Mouse (Mus musculus) limb, embryonic 15.5 days (tissue): ENCODE data around the gene Brd3. TPM values are rescaled to one million over a fixed set of nuclear protein-coding genes. Genes with fewer than 3 reads are reported as not detected.
A peak's percentile ranks its signal among the peaks of the same experiment; 100 is the strongest.

ENCODE experiments used
- ATAC-seq: fragments of 200-750 bp; cut with Nextera tagmentation; 2 replicates; pipeline ENCODE4 v1.8.0; 2017; ENCODE audit warnings: low read depth, moderate TSS enrichment; ENCODE audit not compliant: insufficient number of reproducible peaks, low FRiP score, low TSS enrichment
- H3K27ac ChIP-seq: fragments of 300-500 bp; sonication (generic); 2 replicates; pipeline ENCODE4 v1.5.1; 2015; ENCODE audit warnings: moderate library complexity, mild to moderate bottlenecking, inconsistent platforms
- H3K27me3 ChIP-seq: fragments of 300-500 bp; sonication (generic); 2 replicates; pipeline ENCODE4 v1.6.1; 2015; ENCODE audit warnings: inconsistent platforms
- H3K36me3 ChIP-seq: fragments of 300-500 bp; sonication (generic); 2 replicates; pipeline ENCODE4 v1.6.1; 2015; ENCODE audit warnings: inconsistent platforms
- H3K4me1 ChIP-seq: fragments of 300-500 bp; sonication (generic); 2 replicates; pipeline ENCODE4 v1.6.1; 2015; ENCODE audit warnings: inconsistent platforms
- H3K4me2 ChIP-seq: fragments of 300-500 bp; sonication (generic); 2 replicates; pipeline ENCODE4 v1.6.1; 2015; ENCODE audit warnings: mild to moderate bottlenecking, inconsistent platforms
- H3K4me3 ChIP-seq: fragments of 300-500 bp; sonication (generic); 2 replicates; pipeline ENCODE4 v1.5.1; 2015; ENCODE audit warnings: mild to moderate bottlenecking, inconsistent platforms
- H3K9ac ChIP-seq: fragments of 300-500 bp; sonication (generic); 2 replicates; pipeline ENCODE4 v1.6.1; 2015; ENCODE audit warnings: inconsistent platforms
- H3K9me3 ChIP-seq: fragments of 300-500 bp; sonication (generic); 2 replicates; pipeline ENCODE4 v1.6.1; 2016; ENCODE audit warnings: inconsistent platforms
- WGBS: fragments of 180-500 bp; shearing (Covaris S2); methylation state at CpG from one replicate; pipeline ENCODE4 v1.1.7; 2015; 5-methylcytosine and 5-hydroxymethylcytosine counted together
- polyA plus RNA-seq: library from polyadenylated mRNA; unstranded; fragments of >200 nt; fragmentation: Nextera tagmentation; extraction: Ambion mirVana; gene quantifications from 2 replicates; pipeline ENCODE4 v1.2.1, GENCODE M21; 2015

Brd3 gene
- polyA plus RNA-seq, 1 experiment from 2014 or later: 112 TPM

DNA sequence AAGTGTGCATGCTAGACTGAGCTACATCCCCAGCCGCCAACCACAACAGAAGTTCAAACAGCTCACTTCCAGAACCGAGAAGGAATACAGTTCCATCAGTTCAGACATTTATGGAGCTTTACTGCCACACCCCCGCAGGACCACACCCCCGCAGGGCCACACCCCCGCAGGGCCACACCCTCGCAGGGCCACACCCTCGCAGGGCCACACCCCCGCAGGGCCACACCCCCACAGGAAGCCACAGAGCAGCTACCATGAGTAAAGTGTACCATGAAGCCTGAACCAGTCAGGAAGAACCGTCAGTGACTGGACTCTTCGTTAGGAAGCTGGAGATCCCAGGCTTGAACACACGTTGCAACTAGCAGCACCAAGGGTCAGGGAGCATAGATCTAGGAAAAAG lies 69.2 kb downstream of the Brd3 start:
- no peak for ATAC-seq
- WGBS: 14% methylated on average over 11 of the region's 11 CpGs
- no peaks in the 10 kb centered on the region for H3K27me3 ChIP-seq
- H3K4me1 ChIP-seq: peaks cover 13% of the 10 kb centered on the region
- no peak overlapping the region for H3K4me3 ChIP-seq
- no peak overlapping the region for H3K9ac ChIP-seq
- H3K36me3 ChIP-seq: no peaks in the 10 kb centered on the region
- H3K27ac ChIP-seq: no peak overlapping the region
- no peak overlapping the region for H3K4me2 ChIP-seq
- H3K9me3 ChIP-seq: no peaks in the 10 kb centered on the region

DNA sequence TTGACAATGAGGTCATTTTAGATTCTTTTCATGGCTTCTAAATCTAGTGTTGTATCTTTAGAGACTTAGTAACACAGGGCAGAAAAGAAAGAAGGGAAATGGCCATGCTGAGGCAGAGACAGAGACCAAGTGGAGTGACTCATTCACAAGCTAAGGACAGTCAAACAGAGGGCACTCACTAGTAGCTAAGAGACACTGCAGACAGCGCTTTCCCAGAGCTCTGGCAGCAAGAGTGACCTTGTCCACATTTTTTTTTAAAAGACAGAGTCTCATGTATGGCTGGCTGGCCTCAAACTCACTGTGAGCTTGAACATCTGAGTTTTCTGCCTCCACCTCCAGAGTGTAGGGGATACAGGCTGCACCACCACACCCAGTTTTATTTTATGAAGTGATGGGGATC lies 69.6 kb downstream of the Brd3 start:
- no peak overlapping the region for H3K4me3 ChIP-seq
- H3K36me3 ChIP-seq: no peaks in the 10 kb centered on the region
- WGBS: 64% methylated on average over 1 of the region's 1 CpGs
- H3K4me2 ChIP-seq: no peak overlapping the region
- H3K4me1 ChIP-seq: peaks cover 9% of the 10 kb centered on the region
- no peak overlapping the region for H3K9ac ChIP-seq
- no peaks in the 10 kb centered on the region for H3K9me3 ChIP-seq
- ATAC-seq: no peak
- no peak overlapping the region for H3K27ac ChIP-seq
- no peaks in the 10 kb centered on the region for H3K27me3 ChIP-seq

DNA sequence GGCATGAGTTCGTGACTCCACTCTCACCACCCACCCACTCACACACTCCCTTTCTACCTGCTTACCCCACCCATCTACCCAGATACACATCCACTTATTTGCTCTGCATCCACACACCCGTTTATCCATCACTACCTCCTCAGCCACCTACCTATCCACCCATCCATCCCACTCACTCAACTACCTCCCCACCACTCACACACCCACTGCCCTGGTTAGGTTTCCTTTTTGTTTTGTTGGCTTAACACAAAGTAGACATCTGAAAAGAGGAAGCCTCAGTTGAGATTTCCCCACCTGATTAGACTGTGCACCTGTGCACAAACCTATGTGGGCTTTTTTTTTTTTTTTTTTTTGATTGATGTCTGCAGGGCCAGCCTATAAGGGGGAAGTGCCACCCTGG lies 74.9 kb downstream of the Brd3 start:
- no peak overlapping the region for H3K9ac ChIP-seq
- 76% methylated on average over 2 of the region's 2 CpGs for WGBS
- no peaks in the 10 kb centered on the region for H3K27me3 ChIP-seq
- no peak overlapping the region for H3K4me2 ChIP-seq
- no peak for ATAC-seq
- H3K9me3 ChIP-seq: no peaks in the 10 kb centered on the region
- H3K27ac ChIP-seq: no peak overlapping the region
- no peak overlapping the region for H3K4me3 ChIP-seq
- peaks cover 4% of the 10 kb centered on the region for H3K4me1 ChIP-seq
- no peaks in the 10 kb centered on the region for H3K36me3 ChIP-seq

DNA sequence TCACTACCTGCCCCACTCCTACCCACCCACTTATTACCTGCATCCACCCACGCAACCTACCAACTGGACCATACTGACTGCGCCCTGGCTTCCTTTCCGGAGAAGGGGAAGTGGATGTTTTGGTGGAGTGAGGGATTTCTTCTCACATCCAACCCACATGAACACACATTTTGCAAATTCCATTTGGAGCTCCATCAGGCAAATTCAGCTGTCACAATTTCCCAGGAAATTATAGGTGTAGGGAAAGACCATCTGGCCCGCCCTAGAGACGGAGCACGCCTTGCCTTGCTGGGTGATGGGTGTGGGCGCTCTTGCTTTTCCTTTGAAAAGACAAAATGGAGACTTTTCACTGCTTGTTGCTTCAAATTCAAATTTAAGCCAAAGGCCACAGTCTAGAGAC lies 76.8 kb downstream of the Brd3 start:
- H3K27me3 ChIP-seq: no peaks in the 10 kb centered on the region
- no peak overlapping the region for H3K9ac ChIP-seq
- WGBS: 87% methylated on average over 7 of the region's 7 CpGs

DNA sequence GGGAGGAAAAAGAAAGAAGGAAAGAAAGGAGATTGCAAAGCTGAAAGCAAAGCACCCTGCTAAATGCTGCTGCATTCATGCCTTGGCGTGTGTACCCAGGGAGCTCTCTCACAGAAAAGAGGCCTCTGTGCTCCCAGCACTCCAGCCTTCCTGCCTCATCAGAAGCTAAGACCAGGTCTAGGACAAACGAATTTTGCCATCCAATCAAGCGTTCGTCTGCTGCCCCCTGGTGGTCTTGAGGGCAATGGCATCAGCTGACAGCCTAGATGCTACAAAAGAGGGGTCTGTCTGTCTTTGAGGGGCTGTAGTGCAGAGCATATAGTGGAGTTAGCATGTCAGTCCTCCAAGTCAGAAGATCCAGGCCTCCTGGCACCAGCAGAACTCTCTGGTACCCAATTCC lies 79.4 kb downstream of the Brd3 start:
- H3K4me2 ChIP-seq: no peak overlapping the region
- no peak overlapping the region for H3K4me3 ChIP-seq
- no peaks in the 10 kb centered on the region for H3K36me3 ChIP-seq
- no peak overlapping the region for H3K9ac ChIP-seq
- H3K27ac ChIP-seq: peak overlapping the region; percentile 27; the same call in 1 of the 2 replicates
- no peaks in the 10 kb centered on the region for H3K9me3 ChIP-seq
- H3K27me3 ChIP-seq: no peaks in the 10 kb centered on the region
- no peak for ATAC-seq
- peaks cover 36% of the 10 kb centered on the region for H3K4me1 ChIP-seq
- 0% methylated on average over 4 of the region's 4 CpGs for WGBS

More for the DNA sequence above, 76.8 kb downstream of the Brd3 start:
- Histone ChIP-seq H3K4me2 (no peak overlapping the region), H3K27ac (no peak overlapping the region), H3K36me3 (no peaks in the 10 kb centered on the region), H3K4me1 (peaks cover 11% of the 10 kb centered on the region), H3K4me3 (no peak overlapping the region), H3K9me3 (no peaks in the 10 kb centered on the region)
- ATAC-seq: no peak

DNA sequence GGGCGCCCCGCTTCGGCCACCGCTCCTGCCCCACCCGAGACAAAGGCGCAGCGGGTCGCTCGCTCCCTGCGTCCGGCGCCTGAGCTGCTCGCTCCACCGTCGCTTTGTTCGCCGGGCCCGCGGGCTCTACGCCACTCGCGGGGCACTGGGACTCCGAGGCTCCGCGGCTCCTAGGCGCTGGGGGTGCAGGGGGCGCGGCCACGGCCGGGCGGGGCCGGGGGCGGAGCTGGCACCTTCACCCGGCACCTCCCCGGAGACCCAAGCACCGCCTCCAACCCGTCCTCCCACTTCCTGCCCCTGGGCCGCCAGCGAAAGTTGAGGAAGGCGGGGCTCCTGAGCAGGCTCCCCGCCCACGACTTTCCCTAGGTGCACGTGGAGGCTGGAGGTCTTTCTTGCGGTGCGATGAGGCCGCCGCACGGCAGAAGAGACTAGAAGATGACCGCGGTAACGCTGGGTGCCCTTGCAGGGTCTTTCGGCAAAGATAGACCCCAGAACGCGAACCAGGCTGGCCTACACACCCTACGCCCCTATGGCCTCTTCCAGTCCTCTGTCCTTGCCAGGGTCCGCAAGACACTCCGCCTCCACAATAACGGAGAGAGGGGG lies 80.5 kb downstream of the Brd3 start, which contains the start of gene Vav2:
Gene Vav2, minus strand, starts transcription at position 179 of the 603 bp plus-strand sequence.
- Histone ChIP-seq H3K4me3 (peak within 1 kb of the TSS; percentile 87), H3K27me3 (no peaks in the 10 kb centered on the region), H3K27ac (peak within 1 kb of the TSS; percentile 79), H3K4me1 (peaks cover 41% of the 10 kb centered on the region), H3K9me3 (no peaks in the 10 kb centered on the region), H3K4me2 (peak within 1 kb of the TSS; percentile 99), H3K36me3 (no peaks in the 10 kb centered on the region), H3K9ac (peak within 1 kb of the TSS; percentile 68)
- ATAC-seq: peak; percentile 92
- WGBS: 1% methylated on average over 57 of the region's 58 CpGs

DNA sequence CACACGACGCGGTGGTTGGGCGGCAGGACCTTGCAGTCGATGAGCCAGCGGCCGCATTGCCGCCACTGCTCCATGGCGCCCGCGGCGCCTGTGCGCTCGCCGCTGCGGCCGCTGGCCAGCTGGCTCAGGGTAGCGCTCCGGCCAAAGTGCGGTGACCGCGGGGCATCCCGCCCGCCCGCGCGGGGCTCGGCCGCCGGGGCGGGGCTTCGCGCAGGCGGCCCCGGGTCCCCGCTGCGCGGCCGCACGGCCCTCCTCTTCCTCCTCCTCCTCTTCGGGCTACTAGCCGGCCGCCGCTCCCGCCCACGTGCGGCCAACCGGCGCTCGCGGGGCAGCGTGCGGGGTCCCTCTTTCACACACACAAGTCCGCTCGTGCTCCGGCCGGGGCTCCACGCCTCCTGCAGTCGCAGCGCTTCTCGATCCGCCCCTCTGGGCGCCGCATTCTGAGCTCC lies 81.0 kb downstream of the Brd3 start:
- peak overlapping the region; percentile 79 for H3K27ac ChIP-seq
- WGBS: under 1% methylated on average over 47 of the region's 64 CpGs

DNA sequence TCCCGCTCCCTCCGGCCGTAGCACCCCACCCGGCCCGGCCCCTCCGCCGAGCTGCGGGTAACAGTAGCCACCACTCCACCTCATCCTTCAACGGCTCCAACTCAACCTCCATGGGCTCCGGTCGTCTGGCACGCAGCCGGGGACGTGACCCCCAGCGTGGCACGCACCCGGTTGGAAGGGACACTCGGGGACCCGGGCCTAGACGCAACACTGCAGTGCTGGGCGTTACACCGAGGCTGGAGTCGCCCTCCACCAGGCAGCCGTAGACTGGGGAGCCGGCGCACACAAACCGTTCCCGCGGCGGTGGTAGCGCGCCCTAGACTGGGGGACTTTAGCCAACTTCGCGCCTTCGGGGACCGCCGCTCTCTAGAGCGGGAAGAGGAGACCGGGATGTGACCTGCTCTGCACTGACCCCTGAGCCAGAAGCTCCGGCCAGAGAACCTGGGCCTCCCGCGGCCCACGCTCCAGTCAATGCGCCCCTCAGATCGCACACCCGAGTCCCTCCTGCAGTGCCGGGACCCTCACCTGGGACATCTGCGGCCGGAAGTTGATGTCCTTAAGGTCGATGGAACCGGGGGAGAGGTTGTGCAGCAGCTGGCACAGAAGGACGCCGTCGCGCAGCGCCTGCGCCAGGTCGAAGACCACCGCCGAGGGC lies 81.6 kb downstream of the Brd3 start:
- WGBS: under 1% methylated on average over 58 of the region's 60 CpGs
- H3K4me1 ChIP-seq: peaks cover 45% of the 10 kb centered on the region
- no peaks in the 10 kb centered on the region for H3K9me3 ChIP-seq
- peak overlapping the region; percentile 79 for H3K27ac ChIP-seq
- peak overlapping the region; percentile 99 for H3K4me2 ChIP-seq
- no peaks in the 10 kb centered on the region for H3K27me3 ChIP-seq
- H3K36me3 ChIP-seq: no peaks in the 10 kb centered on the region
- ATAC-seq: no peak
- peak overlapping the region; percentile 87 for H3K4me3 ChIP-seq
- peak overlapping the region; percentile 68 for H3K9ac ChIP-seq

More for the DNA sequence above, 81.0 kb downstream of the Brd3 start:
- ATAC-seq: peak; percentile 44
- peak overlapping the region; percentile 99 for H3K4me2 ChIP-seq
- peak overlapping the region; percentile 68 for H3K9ac ChIP-seq
- H3K27me3 ChIP-seq: no peaks in the 10 kb centered on the region
- peaks cover 45% of the 10 kb centered on the region for H3K4me1 ChIP-seq
- H3K36me3 ChIP-seq: no peaks in the 10 kb centered on the region
- peak overlapping the region; percentile 87 for H3K4me3 ChIP-seq
- H3K9me3 ChIP-seq: no peaks in the 10 kb centered on the region

DNA sequence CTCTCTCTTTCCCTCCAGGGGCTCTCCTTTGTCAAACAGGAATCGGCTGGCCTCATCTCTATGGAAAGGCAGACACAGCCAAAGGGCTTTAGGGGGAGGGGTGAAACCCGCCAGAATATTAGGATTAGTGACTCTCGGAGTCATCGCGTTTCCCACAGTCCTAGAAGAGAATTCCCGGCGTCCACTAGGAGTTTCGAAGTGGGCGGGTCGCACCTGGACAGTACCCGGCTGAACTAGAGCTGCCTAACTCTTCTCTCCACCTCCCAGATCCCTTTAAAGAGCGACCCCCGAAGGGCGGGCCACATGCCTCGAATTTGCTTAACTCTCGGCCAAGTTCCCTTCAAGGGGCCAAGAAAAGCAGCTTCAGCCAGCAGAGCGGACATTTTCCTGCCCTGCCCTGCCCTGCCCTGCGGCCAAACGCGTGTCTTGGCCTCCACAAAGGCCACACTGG lies 82.3 kb downstream of the Brd3 start:
- peak overlapping the region; percentile 99 for H3K4me2 ChIP-seq
- H3K4me3 ChIP-seq: peak overlapping the region; percentile 87
- H3K27ac ChIP-seq: 0 out of 2 replicates have a peak overlapping the region, but pooled peaks have one; percentile 79
- ATAC-seq: 0 out of 2 replicates have a peak, but pooled peaks have one; percentile 4
- H3K36me3 ChIP-seq: no peaks in the 10 kb centered on the region
- peaks cover 45% of the 10 kb centered on the region for H3K4me1 ChIP-seq
- WGBS: 1% methylated on average over 20 of the region's 20 CpGs
- H3K27me3 ChIP-seq: no peaks in the 10 kb centered on the region
- no peaks in the 10 kb centered on the region for H3K9me3 ChIP-seq
- peak overlapping the region; percentile 68 for H3K9ac ChIP-seq

DNA sequence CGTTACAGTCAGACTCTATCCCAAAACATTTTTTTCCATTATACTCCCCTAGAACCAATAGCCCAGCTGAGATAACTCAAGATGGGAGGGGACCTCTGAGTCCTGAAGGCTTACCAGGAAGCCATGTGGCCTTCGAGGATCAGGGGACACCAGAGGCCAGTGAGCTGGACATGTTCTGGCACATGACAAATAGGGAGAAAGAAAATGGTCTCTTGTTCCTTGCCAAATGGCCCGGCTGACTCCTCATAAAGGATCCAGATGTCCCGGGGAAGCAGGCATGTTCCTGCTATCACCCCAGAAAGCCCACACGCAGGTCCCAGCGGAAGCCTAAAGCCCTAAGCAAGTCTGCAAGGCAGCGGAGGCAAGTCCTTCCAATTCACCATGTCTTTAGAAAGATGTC lies 83.9 kb downstream of the Brd3 start:
- Histone ChIP-seq H3K9me3 (no peaks in the 10 kb centered on the region), H3K27me3 (no peaks in the 10 kb centered on the region), H3K4me1 (peaks cover 58% of the 10 kb centered on the region), H3K4me2 (no peak overlapping the region), H3K4me3 (no peak overlapping the region), H3K9ac (no peak overlapping the region), H3K27ac (no peak overlapping the region), H3K36me3 (no peaks in the 10 kb centered on the region)
- WGBS: 59% methylated on average over 7 of the region's 7 CpGs
- ATAC-seq: no peak

DNA sequence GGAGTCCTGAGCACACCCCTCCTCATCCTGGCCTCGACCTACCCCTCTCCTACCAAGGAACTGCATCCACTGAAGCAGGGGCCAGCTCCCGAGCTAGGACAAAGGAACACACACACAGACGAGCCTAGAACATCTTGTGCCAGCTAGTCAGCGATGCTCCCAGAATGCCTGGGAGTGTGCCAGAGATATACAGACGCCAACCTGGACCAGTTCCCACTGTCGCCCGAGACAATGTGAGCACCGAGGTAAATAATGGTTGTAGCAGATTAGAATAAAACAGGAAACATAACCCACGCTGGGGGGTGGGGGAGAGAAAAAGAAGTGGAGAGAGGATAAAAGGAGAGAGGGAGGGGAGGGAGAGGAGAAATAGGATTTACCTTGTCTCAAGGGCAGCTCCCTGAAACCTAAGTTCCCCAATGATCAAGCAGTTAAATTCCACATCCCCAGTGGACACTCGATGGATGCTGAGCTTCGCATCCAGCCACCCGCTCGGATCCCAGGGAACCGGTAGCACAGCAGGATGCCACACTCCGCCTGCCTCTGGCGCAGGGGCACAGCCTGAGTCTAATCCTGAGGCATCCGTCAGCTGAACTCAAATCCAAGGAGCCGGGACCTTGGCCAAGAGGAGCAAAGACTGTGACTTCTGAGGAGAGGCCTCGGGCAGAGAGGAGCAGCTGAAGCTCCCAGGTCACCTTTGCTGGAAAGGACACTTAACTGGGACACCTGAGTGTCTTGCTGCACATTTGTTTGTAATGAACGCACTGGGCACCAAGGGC lies 86.0 kb downstream of the Brd3 start:
- H3K9ac ChIP-seq: no peak overlapping the region
- no peaks in the 10 kb centered on the region for H3K27me3 ChIP-seq
- WGBS: 70% methylated on average over 20 of the region's 20 CpGs
- H3K4me3 ChIP-seq: no peak overlapping the region
- H3K4me1 ChIP-seq: peaks cover 61% of the 10 kb centered on the region
- no peaks in the 10 kb centered on the region for H3K36me3 ChIP-seq
- H3K9me3 ChIP-seq: no peaks in the 10 kb centered on the region
- H3K27ac ChIP-seq: no peak overlapping the region
- H3K4me2 ChIP-seq: no peak overlapping the region
- ATAC-seq: no peak
